Mouse (Mus musculus) monocyte, adult 59 days (primary cell): ENCODE results near the gene Fam227a. TPM values are rescaled to one million over a fixed set of nuclear protein-coding genes. Genes with fewer than 3 reads are reported as not detected.

Experiments used
- total RNA-seq, 2 experiments: library from RNA; stranded (reverse); gene quantifications; one replicate each; pipeline ENCODE4 v1.2.4; 2023

Gene Fam227a
- total RNA-seq, result under 1 TPM; 0.67 to 0.81 TPM

GRCm38 (mm10) chr15:79658531-79659375 lies at the start of gene Fam227a, which contains the start of gene Cby1:
Fam227a (minus strand) TSS chr15:79658956.
Cby1 (plus strand) TSS chr15:79659199.

GRCm38 (mm10) chr15:79690426-79691022 lies 31.8 kb upstream of the Fam227a start, which contains the start of gene Gtpbp1:
Gtpbp1 (plus strand) TSS chr15:79690845.

GRCm38 (mm10) chr15:79687646-79688267 lies 29.0 kb upstream of the Fam227a start, which contains the start of gene Josd1:
Josd1 (minus strand) TSS chr15:79687919.

GRCm38 (mm10) chr15:79670249-79670971 lies 11.7 kb upstream of the Fam227a start, which contains the start of gene Tomm22:
Tomm22 (plus strand) TSS chr15:79670861.

GRCm38 (mm10) chr15:79604990-79605665 lies 53.6 kb downstream of the Fam227a start, which contains the start of gene Dmc1:
Dmc1 (minus strand) TSS chr15:79605109.

Other genes starting within 250 kb of the Fam227a start
- gene Csnk1e, start 203.4 kb downstream of the Fam227a start, total RNA-seq, result 100 to 1,000 TPM; 144 to 153 TPM
- gene Kcnj4, start 153.7 kb downstream of the Fam227a start, total RNA-seq, result not detected
- not detected for gene Kdelr3, start 142.5 kb downstream of the Fam227a start, total RNA-seq
- 100 to 1,000 TPM; 237 to 241 TPM for gene Ddx17, start 112.2 kb downstream of the Fam227a start, total RNA-seq
- gene Dmc1, start 53.8 kb downstream of the Fam227a start, total RNA-seq, result not detected
- gene Cby1, start 243 bp upstream of the Fam227a start, total RNA-seq, result 10 to 100 TPM in 1 of 2 experiments, 1 to 10 TPM in 1; 7.3 to 10.7 TPM
- 10 to 100 TPM; 85.1 to 92.9 TPM for gene Tomm22, start 11.9 kb upstream of the Fam227a start, total RNA-seq
- 10 to 100 TPM; 18.6 to 22.5 TPM for gene Josd1, start 29.0 kb upstream of the Fam227a start, total RNA-seq
- 10 to 100 TPM; 55.9 to 67.9 TPM for gene Gtpbp1, start 31.9 kb upstream of the Fam227a start, total RNA-seq
- gene Sun2, start 83.6 kb upstream of the Fam227a start, total RNA-seq, result 100 to 1,000 TPM; 150 to 211 TPM
- 10 to 100 TPM; 15.3 to 18.7 TPM for gene Dnal4, start 118.9 kb upstream of the Fam227a start, total RNA-seq
- 1 to 10 TPM; 2.5 to 3.6 TPM for gene Nptxr, start 145.8 kb upstream of the Fam227a start, total RNA-seq
- gene Npcd, start 175.3 kb upstream of the Fam227a start, total RNA-seq, result 1 to 10 TPM in 1 of 2 experiments, not detected in 1; 1.4 TPM
- gene Cbx6, start 175.7 kb upstream of the Fam227a start, total RNA-seq, result 1 to 10 TPM; 4.9 to 6.7 TPM
- gene Apobec3, start 232.7 kb upstream of the Fam227a start, total RNA-seq, result 10 to 100 TPM; 65.2 to 79.8 TPM